Mouse (Mus musculus) lung, postnatal 36 days (tissue): ENCODE results near the gene Hist1h2bp.
"Not testable (repeated sequence)": the region's sequence is repeated elsewhere in the genome, so short reads cannot be mapped to it uniquely, and the experiment has no call there.

ENCODE experiments used
- DNase-seq: peaks from one replicate; pipeline ENCODE4 v3.0.0; 2022; ENCODE audit warnings: mixed read lengths

The Hist1h2bp gene

DNA sequence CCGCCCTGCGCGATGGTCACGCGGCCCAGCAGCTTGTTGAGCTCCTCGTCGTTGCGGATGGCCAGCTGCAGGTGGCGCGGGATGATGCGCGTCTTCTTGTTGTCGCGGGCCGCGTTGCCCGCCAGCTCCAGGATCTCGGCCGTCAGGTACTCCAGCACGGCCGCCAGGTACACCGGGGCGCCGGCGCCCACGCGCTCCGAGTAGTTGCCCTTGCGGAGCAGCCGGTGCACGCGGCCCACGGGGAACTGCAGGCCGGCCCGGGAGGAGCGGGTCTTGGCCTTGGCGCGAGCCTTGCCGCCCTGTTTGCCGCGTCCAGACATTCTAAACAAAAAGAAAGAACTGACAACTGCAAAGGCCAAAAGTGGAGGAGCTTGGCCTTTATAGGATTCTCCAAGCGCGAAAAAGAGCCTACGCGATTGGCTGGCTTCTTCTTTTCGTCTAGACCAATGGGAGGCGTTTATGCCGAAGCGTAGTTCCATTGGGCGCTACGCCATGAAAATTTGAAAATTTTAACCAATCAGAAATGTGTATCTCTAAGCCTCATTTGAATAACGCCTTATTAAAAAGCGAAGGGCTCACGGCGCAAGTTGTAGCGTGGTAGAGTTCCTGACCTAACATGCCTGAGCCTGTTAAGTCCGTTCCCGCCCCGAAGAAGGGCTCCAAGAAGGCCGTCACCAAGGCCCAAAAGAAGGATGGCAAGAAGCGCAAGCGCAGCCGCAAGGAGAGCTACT, at the start of gene Hist1h2bp, which contains the start of gene Hist1h2an:
Gene Hist1h2bp, plus strand, starts transcription at position 563 of the 731 bp plus-strand sequence.
Gene Hist1h2an, minus strand, starts transcription at position 320 of the 731 bp plus-strand sequence.
- DNase-seq, result peak; percentile 96

DNA sequence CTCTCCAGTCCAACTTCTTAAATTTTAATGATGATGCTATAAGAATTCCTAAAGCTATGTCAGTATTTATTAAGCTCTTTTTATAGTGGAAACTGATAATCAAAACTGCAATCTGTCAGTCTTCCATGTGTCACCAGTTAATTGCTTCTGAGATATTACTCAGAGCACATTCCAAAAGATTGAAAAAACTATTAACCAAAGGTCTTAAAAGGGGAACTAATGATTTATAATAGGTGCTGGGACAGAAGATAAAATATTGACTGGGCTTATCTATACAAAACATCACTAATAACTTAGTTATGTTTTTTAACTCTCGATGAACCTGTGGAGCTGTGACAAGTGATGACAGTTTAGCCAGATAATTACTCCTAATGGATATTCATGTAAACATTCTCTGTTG, 42.3 kb upstream of the Hist1h2bp start:
- no peak for DNase-seq

DNA sequence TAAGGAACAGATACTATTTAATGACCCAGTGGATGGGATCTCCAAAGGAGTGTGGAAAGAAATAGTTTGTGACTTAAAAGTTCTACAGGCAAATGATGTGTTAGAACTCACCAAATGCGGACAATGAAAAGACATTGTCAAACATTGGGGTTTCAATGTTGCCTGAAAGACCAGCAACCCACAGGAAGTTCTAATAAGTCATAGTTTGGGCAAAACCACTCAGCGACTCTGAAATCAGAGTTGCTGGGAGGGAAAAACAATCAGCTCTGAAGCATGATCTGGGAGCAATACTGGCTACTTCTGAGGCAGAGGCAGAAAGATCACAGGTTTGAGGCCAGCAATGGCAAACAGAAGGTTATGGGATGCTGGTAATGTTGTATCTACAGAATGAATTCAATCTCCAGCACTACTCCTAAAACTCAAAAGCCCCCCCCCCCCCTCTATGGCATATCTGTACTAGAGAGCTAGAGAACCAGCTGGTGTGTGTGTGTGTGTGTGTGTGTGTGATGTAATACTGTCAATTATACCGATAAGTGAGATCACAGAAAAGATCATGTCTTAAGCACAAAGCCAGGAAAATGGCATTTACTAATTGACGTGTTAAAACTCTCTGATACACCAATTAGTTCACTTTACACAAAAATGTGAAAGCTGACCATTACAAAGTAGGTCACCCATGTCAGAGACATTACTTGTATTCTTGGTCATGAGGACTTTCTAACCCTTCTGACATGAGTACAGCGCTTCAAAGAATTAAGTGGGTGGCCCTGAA, 37.7 kb upstream of the Hist1h2bp start:
- no peak for DNase-seq

DNA sequence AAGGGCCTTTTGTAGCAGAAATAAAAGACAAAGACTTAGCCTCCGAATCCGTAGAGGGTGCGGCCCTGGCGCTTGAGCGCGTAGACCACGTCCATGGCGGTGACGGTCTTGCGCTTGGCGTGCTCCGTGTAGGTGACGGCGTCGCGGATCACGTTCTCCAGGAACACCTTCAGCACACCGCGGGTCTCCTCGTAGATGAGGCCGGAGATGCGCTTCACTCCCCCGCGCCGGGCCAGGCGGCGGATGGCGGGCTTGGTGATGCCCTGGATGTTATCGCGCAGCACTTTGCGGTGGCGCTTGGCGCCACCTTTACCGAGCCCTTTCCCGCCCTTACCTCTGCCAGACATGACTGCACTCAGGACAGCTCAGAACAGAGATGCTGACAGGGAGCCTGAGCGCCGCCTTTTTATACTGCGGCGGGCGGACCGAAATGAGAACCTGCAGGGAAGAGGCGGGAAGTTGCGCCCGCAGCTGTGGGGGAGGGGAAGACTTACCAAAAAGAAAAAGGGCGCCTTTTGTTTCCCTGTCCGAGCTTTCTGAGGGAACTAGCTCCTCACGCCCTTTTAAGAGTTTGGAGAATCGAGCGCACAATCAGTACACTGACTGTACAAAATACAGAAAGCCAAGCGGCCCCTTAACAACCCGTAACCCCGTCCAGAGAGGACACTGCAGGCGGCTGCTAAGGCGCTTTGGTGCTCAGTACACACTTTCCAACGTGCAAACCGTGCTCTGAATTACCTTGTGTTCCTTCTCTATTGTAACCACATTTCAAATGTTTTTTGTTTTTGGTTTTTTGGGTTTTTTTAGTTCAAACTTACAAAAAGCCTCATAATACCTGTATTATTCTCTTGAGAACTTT, 36.9 kb upstream of the Hist1h2bp start, which contains the start of gene Hist1h4k:
Gene Hist1h4k, minus strand, starts transcription at position 347 of the 859 bp plus-strand sequence.
- peak; percentile 91 for DNase-seq

DNA sequence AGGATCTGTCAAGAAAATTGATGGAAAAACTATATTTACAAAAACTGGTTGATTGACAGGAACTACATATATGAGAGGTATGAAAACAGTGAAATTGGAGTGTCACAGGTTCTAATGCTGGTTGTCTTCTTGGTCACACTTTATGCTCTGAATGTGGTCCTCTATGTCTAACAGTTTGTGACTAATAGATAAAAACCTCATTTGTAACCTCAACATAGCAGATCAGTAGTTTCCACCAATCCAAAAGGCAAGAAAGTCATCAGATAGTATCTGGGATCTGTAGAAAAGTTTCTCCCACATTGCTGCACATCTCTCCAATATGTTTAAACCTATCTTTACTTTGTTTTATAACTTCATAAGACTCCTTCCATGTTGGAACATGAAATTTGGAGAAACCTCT, 35.8 kb upstream of the Hist1h2bp start:
- DNase-seq, result no peak

DNA sequence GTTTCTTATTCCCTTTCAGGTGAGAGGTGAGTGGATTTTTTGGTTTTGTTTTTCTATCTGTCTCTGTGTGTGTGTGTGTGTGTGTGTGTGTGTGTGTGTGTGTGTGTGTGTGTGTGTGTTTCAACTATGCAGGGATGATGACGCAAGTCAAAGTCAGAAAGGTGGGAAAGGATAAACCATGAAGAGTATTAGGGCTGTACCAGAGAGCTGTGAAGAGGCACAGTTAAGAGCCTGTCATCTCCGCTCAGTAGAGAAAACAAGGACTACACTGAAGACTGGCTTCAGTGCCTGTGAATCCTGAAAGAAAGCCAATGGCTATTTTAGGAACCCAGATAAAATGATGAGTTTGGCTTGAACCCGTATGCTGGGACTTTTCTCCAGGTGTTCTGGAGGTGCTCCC, 35.4 kb upstream of the Hist1h2bp start:
- no peak for DNase-seq

DNA sequence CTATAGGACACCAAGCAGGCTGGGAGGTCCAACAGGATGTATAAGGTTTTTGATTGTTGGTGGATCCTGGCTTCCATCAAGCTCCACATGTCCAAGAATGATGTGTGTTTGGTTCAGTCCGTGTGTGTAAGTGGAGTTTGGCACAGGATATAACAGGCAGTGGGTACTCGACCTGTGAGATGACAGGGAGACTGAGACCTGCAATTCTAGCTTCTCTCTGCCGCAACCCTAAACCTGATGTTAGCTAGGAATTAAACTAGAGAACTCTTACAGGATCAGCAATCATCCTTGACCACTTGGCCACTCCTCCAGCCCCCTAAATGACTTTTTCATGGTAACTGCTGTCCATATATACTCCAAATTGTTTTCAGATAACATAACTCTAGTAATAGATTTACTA, 34.9 kb upstream of the Hist1h2bp start:
- no peak for DNase-seq

DNA sequence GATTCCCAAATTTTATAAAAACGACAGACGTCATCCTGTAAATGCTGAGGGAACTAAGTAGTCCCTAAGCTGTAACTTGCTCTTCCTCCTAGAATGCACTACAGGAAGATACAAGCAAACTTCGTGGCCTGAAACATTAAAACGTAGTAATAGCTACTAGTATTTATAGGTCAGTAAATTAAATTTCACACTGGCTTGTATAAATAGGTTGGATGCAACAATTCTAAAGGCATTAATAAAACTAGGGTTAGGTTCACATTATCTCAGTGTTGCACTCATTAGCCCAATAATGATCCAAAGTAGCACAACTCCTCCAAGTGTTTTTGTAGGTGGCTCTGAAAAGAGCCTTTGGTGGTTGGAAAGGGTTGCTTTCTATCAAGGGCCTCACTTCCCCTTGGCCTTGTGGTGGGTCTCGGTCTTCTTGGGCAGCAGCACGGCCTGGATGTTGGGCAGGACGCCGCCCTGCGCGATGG, 34.2 kb upstream of the Hist1h2bp start:
- DNase-seq, result no peak

DNA sequence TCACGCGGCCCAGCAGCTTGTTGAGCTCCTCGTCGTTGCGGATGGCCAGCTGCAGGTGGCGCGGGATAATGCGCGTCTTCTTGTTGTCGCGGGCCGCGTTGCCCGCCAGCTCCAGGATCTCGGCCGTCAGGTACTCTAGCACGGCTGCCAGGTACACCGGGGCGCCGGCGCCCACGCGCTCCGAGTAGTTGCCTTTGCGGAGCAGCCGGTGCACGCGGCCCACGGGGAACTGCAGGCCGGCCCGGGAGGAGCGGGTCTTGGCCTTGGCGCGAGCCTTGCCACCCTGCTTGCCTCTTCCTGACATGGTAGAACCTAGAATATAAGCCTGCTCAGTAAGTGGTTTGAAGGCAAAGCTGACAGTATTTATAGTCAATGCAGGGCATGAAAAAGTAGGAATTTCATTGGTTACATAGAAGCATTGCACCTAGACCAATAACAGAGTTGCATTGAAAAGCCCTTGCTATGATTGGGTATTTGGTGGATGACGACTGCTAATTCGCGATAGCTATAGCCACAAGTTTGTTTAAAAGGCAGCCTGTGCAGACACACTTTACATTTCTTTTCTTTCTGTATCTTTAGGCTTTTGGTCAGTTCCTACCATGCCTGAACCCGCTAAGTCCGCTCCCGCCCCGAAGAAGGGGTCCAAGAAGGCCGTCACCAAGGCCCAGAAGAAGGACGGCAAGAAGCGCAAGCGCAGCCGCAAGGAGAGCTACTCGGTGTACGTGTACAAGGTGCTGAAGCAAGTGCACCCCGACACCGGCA, 33.6 kb upstream of the Hist1h2bp start, which contains the start of the genes Hist1h2ak and Hist1h2bn:
Gene Hist1h2ak, minus strand, starts transcription at position 304 of the 762 bp plus-strand sequence.
Gene Hist1h2bn, plus strand, starts transcription at position 600 of the 762 bp plus-strand sequence.
- peak; percentile 87 for DNase-seq

DNA sequence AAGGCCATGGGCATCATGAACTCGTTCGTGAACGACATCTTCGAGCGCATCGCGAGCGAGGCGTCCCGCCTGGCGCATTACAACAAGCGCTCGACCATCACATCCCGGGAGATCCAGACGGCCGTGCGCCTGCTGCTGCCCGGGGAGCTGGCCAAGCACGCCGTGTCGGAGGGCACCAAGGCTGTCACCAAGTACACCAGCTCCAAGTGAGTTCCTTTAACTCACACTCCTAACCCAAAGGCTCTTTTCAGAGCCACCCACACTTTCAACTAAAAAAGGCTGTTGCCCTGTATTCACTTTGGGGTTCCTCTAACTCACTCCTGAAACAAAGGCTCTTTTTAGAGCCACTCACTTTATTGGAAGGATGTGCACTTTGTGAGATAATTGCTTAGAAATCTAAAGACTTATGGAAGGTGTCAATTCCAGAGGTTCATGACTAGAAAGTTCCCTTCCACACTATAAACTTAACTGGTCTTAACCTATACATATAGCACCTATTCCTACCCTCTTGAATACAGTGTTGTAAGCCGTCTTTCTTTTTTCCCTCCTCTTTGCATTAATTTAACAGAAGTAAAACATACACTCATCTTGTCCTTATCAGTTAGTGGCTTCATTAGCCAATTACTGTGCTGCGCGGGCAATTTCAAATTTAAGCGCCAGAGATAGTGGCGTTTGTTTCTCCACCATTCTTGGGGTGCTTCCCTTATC, 32.8 kb upstream of the Hist1h2bp start:
- DNase-seq, result peak; percentile 32

DNA sequence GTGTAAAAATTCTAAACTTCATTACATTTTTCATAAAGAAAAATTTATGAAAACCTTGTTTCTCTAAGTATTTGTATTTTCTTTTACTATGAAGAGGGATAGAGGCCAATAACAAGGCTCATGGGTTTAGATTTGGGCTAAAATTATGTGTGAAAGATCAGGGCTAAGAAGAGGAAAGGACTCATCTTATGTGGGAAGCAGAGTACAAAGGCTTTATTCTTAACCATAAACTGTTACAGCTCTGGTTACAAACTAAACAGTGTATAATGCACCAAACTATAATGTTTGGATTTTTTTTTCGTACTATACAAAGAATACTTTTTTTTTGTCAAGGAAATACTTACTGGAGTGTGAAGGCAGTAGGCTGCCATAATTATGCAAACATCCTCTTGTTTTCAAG, 31.6 kb upstream of the Hist1h2bp start:
- no peak for DNase-seq

DNA sequence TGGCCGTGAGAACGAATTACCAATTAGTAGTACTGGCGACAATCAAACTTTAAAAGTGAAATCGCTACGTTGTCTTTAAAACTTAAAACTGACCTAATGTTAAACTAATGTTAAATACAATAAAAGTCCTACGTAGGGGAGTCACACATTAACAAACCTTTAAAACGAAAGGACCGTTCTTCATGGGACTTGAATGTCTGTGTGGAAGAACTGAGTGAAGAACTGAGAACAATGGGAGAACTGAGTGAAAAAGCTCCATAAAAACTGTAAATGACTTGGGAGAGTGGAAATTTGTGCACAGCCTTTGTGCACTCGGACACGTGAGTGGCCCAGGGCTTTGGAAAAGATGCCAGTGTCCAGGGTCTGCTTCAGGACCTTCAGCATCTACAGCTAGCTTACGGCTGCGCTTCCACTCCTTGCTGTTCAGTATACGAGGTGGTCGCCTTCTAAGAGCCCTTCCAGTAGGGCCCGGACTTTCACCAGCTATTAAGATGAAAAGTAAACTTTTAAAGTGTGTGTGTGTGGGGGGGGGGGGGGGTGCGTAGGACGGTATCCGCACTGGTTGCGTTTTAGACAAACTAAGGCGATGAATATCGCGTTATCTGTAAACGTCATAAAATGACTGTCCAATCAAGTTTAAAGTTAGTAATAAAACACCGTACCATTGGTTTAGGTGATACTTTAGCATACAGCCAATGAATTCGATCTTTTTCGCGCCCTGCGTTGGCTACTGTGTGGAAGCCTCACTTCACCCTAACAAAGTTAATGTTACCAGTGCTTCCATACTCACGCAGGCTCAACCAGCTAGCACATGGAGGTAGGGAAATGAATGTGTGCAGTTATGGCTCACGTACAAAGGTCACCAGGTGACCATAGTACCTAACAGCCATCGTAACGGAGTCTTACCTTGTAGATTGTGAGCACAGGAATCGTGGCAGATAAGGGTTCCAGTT, 8.2 kb upstream of the Hist1h2bp start:
- DNase-seq, result peak; percentile 88

DNA sequence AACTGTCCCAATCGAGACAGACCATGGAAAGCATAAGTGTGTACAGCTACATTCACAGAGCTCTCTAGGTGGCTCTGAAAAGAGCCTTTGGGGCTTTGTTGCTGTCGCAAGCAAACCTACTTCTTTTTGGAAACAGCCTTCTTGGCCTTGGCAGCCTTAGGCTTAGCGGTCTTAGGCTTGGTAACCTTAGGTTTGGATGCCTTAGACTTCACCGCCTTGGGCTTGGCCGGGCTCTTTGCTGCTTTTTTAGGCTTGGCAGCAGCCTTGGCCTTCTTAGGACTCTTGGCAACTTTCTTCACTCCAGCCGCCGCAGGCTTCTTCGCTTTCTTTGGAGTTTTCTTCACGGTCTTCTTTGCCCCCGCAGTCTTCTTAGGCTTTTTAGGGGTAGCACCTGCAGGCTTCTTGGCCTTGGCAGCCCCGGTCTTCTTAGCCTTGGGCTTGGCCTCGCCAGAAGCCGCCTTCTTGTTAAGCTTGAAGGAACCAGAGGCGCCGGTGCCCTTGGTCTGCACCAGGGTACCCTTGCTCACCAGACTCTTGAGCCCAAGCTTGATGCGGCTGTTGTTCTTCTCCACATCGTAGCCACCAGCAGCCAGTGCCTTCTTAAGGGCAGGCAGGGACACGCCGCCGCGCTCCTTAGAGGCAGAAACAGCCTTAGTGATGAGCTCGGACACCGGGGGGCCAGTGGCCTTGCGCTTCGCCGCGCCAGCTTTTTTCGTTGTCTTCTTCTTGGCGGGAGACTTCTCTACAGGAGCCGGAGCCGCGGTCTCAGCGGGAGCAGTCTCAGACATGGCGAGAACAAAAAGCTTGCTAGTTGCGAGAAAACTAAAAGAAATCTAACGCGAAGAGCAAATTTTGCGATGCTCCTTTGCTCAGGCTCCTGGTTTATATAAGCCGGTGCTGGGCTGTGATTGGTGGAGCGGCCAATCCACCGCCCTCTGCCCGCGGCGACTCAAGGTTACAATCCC, 7.2 kb upstream of the Hist1h2bp start, which contains the start of gene Hist1h1b:
Gene Hist1h1b, minus strand, starts transcription at position 859 of the 965 bp plus-strand sequence.
- DNase-seq, result peak; percentile 53

DNA sequence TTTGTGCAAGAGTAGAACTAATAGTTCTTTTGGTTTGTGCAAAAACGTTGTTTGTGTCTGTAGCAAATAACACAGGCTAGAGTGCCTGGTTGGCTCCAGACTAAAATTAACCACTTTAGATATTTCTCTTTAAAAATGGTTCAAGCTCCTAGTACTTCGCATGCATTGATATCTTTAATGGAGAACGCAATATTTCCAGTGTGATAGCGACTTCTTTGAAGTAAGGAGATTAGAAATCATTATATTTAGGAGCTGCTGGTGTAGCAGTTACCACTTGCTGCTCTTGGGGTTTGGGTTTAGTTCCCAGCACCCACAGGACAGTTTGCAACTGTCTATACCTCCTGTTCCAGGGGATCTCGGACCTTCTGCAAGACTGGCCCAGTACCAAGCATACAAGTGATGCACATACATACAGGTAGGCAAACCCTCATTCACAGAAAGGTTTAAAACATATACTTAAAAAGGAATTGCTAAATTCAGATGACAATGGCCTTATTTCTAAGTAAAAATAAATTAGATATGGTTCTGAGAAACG, 6.2 kb upstream of the Hist1h2bp start:
- no peak for DNase-seq

DNA sequence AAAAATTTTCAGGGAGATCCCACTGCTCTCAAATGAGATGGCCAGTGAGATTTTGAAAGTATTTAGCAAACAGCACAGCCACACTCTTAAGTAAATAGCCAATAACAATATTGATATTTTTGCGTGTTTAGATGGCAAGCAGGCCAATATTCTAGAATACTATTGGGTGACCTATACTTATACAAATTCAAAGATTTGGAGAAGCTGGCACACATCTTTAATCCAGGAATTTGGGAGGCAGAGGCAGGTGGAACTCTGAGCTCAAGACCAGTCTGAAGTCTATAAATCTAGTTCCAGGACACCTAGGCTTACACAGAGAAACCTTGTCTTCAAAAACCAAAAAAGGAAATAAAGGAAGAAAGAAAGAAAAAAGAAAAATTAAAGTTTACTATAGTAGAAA, 5.6 kb upstream of the Hist1h2bp start:
- no peak for DNase-seq

DNA sequence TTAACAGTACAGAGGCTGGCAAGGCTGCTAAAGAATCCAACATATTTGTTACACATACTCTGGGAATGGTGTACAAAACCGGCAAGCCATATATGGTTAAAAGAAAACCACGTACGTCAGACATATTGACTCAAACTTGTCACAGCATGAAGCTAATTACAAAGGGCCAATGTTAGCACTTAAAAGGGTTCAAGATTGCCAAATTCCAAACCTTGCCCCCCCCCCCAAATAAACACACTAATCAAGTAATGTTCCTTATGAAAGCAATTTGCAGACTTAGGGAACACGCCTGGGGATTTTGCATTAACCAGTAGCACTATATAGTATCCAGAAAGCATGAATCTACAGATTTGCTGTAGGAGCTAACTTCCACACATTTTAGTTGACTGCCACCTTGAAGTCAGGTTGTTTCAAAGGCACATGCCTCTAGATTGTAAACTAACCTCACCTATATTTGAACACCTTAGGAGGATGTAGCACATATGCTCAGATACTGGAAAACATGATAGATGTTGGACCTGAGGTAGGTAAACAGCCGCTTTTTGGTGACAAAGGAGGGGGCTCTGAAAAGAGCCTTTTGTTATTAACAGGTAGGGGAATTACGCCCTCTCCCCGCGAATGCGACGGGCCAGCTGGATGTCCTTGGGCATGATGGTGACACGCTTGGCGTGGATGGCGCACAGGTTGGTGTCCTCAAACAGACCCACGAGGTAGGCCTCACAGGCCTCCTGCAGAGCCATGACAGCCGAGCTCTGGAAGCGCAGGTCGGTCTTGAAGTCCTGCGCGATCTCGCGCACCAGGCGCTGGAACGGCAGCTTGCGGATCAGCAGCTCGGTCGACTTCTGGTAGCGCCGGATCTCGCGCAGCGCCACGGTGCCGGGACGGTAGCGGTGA, 4.7 kb upstream of the Hist1h2bp start:
- not testable (repeated sequence) for DNase-seq

DNA sequence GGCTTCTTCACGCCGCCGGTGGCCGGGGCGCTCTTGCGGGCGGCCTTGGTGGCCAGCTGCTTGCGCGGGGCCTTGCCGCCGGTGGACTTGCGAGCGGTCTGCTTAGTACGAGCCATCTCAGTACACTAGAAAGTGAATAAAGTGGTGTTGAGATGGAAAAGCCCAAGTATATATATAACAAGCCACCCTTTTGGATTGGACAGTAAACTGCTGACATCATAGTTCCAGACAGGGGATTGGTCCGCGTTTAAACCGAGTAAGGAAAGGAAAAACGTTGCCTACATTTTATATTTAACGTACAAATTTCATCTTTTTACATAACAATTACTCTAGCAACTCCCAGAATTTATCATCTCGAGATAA, 4.0 kb upstream of the Hist1h2bp start, which contains the start of gene Hist1h3i:
Gene Hist1h3i, minus strand, starts transcription at position 116 of the 363 bp plus-strand sequence.
- DNase-seq, result peak; percentile 76
